Mouse (Mus musculus): ENCODE measurements around the gene Hnf1a. TPM values are rescaled to one million over a fixed set of nuclear protein-coding genes. Genes with fewer than 3 reads are reported as not detected.

The Hnf1a gene
- total and polyA plus RNA-seq, 3 experiments, result 0.38 TPM; not detected in 2

DNA sequence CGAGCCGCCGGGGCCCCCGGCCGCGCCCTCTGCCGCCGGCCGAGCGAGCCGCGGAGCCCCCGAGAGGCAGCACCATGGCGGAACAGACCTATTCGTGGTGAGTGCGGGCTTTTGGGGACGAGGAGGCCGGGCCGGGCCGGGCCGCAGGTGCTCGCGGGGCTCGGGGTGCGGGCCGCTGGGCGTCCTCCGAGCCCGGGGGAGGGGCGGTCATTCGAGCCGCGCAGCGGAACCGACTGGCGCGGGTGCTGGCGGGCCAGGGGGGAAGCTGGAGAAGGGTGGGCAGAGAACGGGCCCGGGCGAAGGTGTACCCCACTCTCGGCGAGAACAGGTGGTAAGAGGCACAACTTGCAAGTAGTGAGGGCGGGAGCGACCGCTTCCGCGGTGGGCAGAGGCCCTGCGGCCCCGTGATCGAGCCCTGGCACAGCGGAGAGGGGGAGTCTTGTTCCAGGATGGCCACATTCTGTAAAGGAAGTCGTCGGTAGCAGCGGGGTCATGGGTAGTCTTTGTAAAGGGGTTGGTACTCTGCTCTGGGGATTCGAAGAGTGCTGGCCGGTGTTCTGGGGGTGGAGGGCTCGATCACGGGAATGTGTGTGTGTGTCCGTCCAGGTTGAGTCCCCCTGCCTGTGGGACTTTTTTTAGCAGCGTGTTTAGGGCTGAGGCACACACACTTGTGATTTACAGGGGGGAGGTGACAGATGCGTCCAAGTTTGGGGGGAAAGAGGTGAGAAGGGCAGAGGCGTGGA, 40.8 kb upstream of the Hnf1a start:
- H3K27me3 ChIP-seq (ENCODE audit: insufficient read depth, low read length), result 0 out of 2 replicates have a peak, but pooled peaks cover 5% of the 10 kb centered on the region
- TF ChIP-seq TAL1 (conservative IDR thresholded peaks at IDR 0.05; ENCODE audit: low read depth, low read length), result no peak
- peaks cover 23% of the 10 kb centered on the region for H3K36me3 ChIP-seq (replicated peaks)
- H3K4me3 ChIP-seq (ENCODE audit: low read depth, low read length), result peak overlapping the region; percentile 98
- H3K9me3 ChIP-seq (replicated peaks), result no peaks in the 10 kb centered on the region
- DNase-seq (ENCODE audit: low spot score) (peak; percentile 59), ATAC-seq (ENCODE audit: extremely low read depth, insufficient number of reproducible peaks, low FRiP score, poor library complexity, severe bottlenecking) (no peak)
- H3K4me1 ChIP-seq (ENCODE audit: insufficient read depth, low read depth, low read length), result peaks cover 59% of the 10 kb centered on the region

GRCm38 (mm10) chr5:115011217-115011518, 40.3 kb upstream of the Hnf1a start:
- Histone ChIP-seq H3K36me3 (replicated peaks) (peaks cover 22% of the 10 kb centered on the region), H3K4me1 (ENCODE audit: insufficient read depth, low read depth, low read length) (peaks cover 56% of the 10 kb centered on the region), H3K9me3 (replicated peaks) (no peaks in the 10 kb centered on the region), H3K27me3 (ENCODE audit: insufficient read depth, low read length) (0 out of 2 replicates have a peak, but pooled peaks cover 5% of the 10 kb centered on the region), H3K4me3 (ENCODE audit: low read depth, low read length) (peak overlapping the region; percentile 98)
- DNase-seq (ENCODE audit: low spot score), result no peak
- TF ChIP-seq GATA1 (IDR thresholded peaks at IDR 0.05; ENCODE audit: borderline replicate concordance, low read length), result no peak
- ATAC-seq (ENCODE audit: extremely low read depth, insufficient number of reproducible peaks, low FRiP score, poor library complexity, severe bottlenecking), result no peak

GRCm38 (mm10) chr5:115010577-115011216, 39.8 kb upstream of the Hnf1a start, which contains the start of gene Sppl3:
Gene Sppl3, plus strand, starts transcription at chr5:115011137.
- TF ChIP-seq TAL1 (conservative IDR thresholded peaks at IDR 0.05; ENCODE audit: low read depth, low read length) (no peak), GATA2 (IDR thresholded peaks at IDR 0.05; ENCODE audit: borderline replicate concordance, low read depth, low read length) (no peak), GATA1 (IDR thresholded peaks at IDR 0.05; ENCODE audit: borderline replicate concordance, low read length) (no peak), POLR2AphosphoS5 (IDR thresholded peaks at IDR 0.05; ENCODE audit: insufficient replicate concordance, low read depth, low read length) (no peak), CTCF (IDR thresholded peaks at IDR 0.05; ENCODE audit: low read depth, low read length) (no peak)
- Histone ChIP-seq H3K4me1 (ENCODE audit: insufficient read depth, low read depth, low read length) (peaks cover 51% of the 10 kb centered on the region), H3K9me3 (replicated peaks) (no peaks in the 10 kb centered on the region), H3K36me3 (replicated peaks) (peaks cover 20% of the 10 kb centered on the region), H3K4me3 (ENCODE audit: low read depth, low read length) (peak within 1 kb of the TSS; percentile 98), H3K27me3 (ENCODE audit: insufficient read depth, low read length) (0 out of 2 replicates have a peak, but pooled peaks cover 5% of the 10 kb centered on the region)
- ATAC-seq (ENCODE audit: extremely low read depth, insufficient number of reproducible peaks, low FRiP score, poor library complexity, severe bottlenecking) (peak; percentile 47), DNase-seq (ENCODE audit: low spot score) (peak; percentile 88)

- Histone ChIP-seq H3K36me3 (replicated peaks) (peaks cover 15% of the 10 kb centered on the region), H3K27me3 (ENCODE audit: insufficient read depth, low read length) (peaks cover 5% of the 10 kb centered on the region; the same call in 1 of the 2 replicates), H3K4me1 (ENCODE audit: insufficient read depth, low read depth, low read length) (peaks cover 45% of the 10 kb centered on the region), H3K4me3 (ENCODE audit: low read depth, low read length) (no peak overlapping the region), H3K9me3 (replicated peaks) (no peaks in the 10 kb centered on the region)
- no peak for TF ChIP-seq POLR2AphosphoS5 (IDR thresholded peaks at IDR 0.05; ENCODE audit: insufficient replicate concordance, low read depth, low read length)
- no peak for TF ChIP-seq GATA2 (IDR thresholded peaks at IDR 0.05; ENCODE audit: borderline replicate concordance, low read depth, low read length)
- TF ChIP-seq TAL1 (conservative IDR thresholded peaks at IDR 0.05; ENCODE audit: low read depth, low read length), result no peak
- TF ChIP-seq GATA1 (IDR thresholded peaks at IDR 0.05; ENCODE audit: borderline replicate concordance, low read length), result no peak
- TF ChIP-seq CTCF (IDR thresholded peaks at IDR 0.05; ENCODE audit: low read depth, low read length), result no peak
- DNase-seq (ENCODE audit: low spot score), result no peak
- ATAC-seq (ENCODE audit: extremely low read depth, insufficient number of reproducible peaks, low FRiP score, poor library complexity, severe bottlenecking), result no peak
Observed at GRCm38 (mm10) chr5:115009961-115010360, 39.1 kb upstream of the Hnf1a start.

DNA sequence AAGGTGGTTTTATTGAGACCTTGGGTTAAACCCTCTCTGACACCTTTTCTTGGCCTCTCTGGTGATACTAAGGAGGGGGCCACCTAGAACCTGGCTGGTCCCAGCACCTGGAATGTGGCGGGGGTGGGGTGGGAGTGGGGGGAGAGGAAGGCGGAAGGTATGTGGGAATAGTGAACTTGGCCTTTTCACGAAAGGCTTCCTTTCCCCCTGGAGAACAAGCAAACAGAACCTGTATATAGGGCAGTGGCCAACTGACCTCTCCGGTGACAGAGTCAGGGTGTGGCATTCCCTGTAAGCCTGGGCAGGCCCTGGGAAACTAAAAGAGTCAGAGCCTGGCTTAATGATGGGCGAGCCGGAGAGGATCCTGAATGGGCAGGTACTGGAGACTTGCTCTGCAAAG, 38.2 kb upstream of the Hnf1a start:
- peaks cover 13% of the 10 kb centered on the region; the same call in 1 of the 2 replicates for H3K27me3 ChIP-seq (ENCODE audit: insufficient read depth, low read length)
- DNase-seq (ENCODE audit: low spot score), result no peak
- no peaks in the 10 kb centered on the region for H3K9me3 ChIP-seq (replicated peaks)
- H3K36me3 ChIP-seq (replicated peaks), result peaks cover 10% of the 10 kb centered on the region
- TF ChIP-seq GATA1 (IDR thresholded peaks at IDR 0.05; ENCODE audit: borderline replicate concordance, low read length) (no peak), POLR2AphosphoS5 (IDR thresholded peaks at IDR 0.05; ENCODE audit: insufficient replicate concordance, low read depth, low read length) (no peak), CTCF (IDR thresholded peaks at IDR 0.05; ENCODE audit: low read depth, low read length) (no peak), GATA2 (IDR thresholded peaks at IDR 0.05; ENCODE audit: borderline replicate concordance, low read depth, low read length) (no peak), TAL1 (conservative IDR thresholded peaks at IDR 0.05; ENCODE audit: low read depth, low read length) (no peak)
- no peak overlapping the region for H3K4me3 ChIP-seq (ENCODE audit: low read depth, low read length)
- peaks cover 38% of the 10 kb centered on the region for H3K4me1 ChIP-seq (ENCODE audit: insufficient read depth, low read depth, low read length)
- ATAC-seq (ENCODE audit: extremely low read depth, insufficient number of reproducible peaks, low FRiP score, poor library complexity, severe bottlenecking), result no peak

- H3K9me3 ChIP-seq (replicated peaks), result no peaks in the 10 kb centered on the region
- ATAC-seq (ENCODE audit: extremely low read depth, insufficient number of reproducible peaks, low FRiP score, poor library complexity, severe bottlenecking), result no peak
- no peak for TF ChIP-seq GATA1 (IDR thresholded peaks at IDR 0.05; ENCODE audit: borderline replicate concordance, low read length)
- TF ChIP-seq POLR2AphosphoS5 (IDR thresholded peaks at IDR 0.05; ENCODE audit: insufficient replicate concordance, low read depth, low read length), result no peak
- TF ChIP-seq TAL1 (conservative IDR thresholded peaks at IDR 0.05; ENCODE audit: low read depth, low read length), result no peak
- no peak for TF ChIP-seq GATA2 (IDR thresholded peaks at IDR 0.05; ENCODE audit: borderline replicate concordance, low read depth, low read length)
- no peak for TF ChIP-seq CTCF (IDR thresholded peaks at IDR 0.05; ENCODE audit: low read depth, low read length)
- H3K4me3 ChIP-seq (ENCODE audit: low read depth, low read length), result no peak overlapping the region
- peaks cover 36% of the 10 kb centered on the region for H3K4me1 ChIP-seq (ENCODE audit: insufficient read depth, low read depth, low read length)
- DNase-seq (ENCODE audit: low spot score), result no peak
- peaks cover 20% of the 10 kb centered on the region for H3K27me3 ChIP-seq (ENCODE audit: insufficient read depth, low read length)
- H3K36me3 ChIP-seq (replicated peaks), result peaks cover 7% of the 10 kb centered on the region
Observed at GRCm38 (mm10) chr5:115008307-115008706, 37.4 kb upstream of the Hnf1a start.

Measured in G1E (cell line).